Mouse (Mus musculus): Measurements from ENCODE around the gene Naif1. TPM values are rescaled to one million over a fixed set of nuclear protein-coding genes. Genes with fewer than 3 reads are reported as not detected.

Naif1 gene
- total RNA-seq (2014; rRNA removed) (0.67 and 0.83 TPM in 2 replicates), polyA plus RNA-seq (2012; rRNA removed) (2.9 and 3.0 TPM in 2 replicates)

- H3K4me1 ChIP-seq (ENCODE audit: control insufficient read depth, insufficient read depth, low read length): peaks cover 25% of the 10 kb centered on the region
- TF ChIP-seq CTCF (IDR thresholded peaks at IDR 0.05; ENCODE audit: low read depth, low read length): no peak
- TF ChIP-seq POLR2A (IDR thresholded peaks at IDR 0.05; ENCODE audit: extremely low read depth, insufficient read depth, low read length): no peak
- WGBS: 45% methylated on average over 15 of the region's 15 CpGs
Measured at GRCm38 (mm10) chr2:32449761-32450754, at the start of gene Naif1. TSS of gene Naif1 (plus strand) at chr2:32450457.

GRCm38 (mm10) chr2:32404663-32405062, 45.6 kb upstream of the Naif1 start:
- Histone ChIP-seq H3K36me3 (ENCODE audit: control insufficient read depth, insufficient read depth, low read length) (no peaks in the 10 kb centered on the region), H3K9ac (ENCODE audit: low read depth, low read length) (no peak overlapping the region), H3K4me1 (ENCODE audit: control insufficient read depth, insufficient read depth, low read length) (peaks cover 15% of the 10 kb centered on the region), H3K79me2 (ENCODE audit: control insufficient read depth, insufficient read depth, low read length) (no peaks in the 10 kb centered on the region), H3K27me3 (ENCODE audit: control insufficient read depth, insufficient read depth, low read length) (no peaks in the 10 kb centered on the region), H3K4me3 (ENCODE audit: insufficient read depth, low read depth, low read length) (no peak overlapping the region), H3K27ac (replicated peaks; ENCODE audit: insufficient read depth, low read depth, low read length) (no peak overlapping the region)
- WGBS: 19% methylated on average over 2 of the region's 2 CpGs
- peak; percentile 89 for DNase-seq (ENCODE audit: extremely low read depth, low read depth, low spot score)
- peak; percentile 92 for TF ChIP-seq CTCF (IDR thresholded peaks at IDR 0.05; ENCODE audit: low read depth, low read length)
- no peak for TF ChIP-seq POLR2A (IDR thresholded peaks at IDR 0.05; ENCODE audit: extremely low read depth, insufficient read depth, low read length)

More at GRCm38 (mm10) chr2:32449761-32450754, at the start of gene Naif1:
- Histone ChIP-seq H3K36me3 (ENCODE audit: control insufficient read depth, insufficient read depth, low read length) (peaks cover 2% of the 10 kb centered on the region; the same call in 1 of the 2 replicates), H3K4me3 (ENCODE audit: insufficient read depth, low read depth, low read length) (peak within 1 kb of the TSS; percentile 83), H3K27me3 (ENCODE audit: control insufficient read depth, insufficient read depth, low read length) (no peaks in the 10 kb centered on the region), H3K79me2 (ENCODE audit: control insufficient read depth, insufficient read depth, low read length) (peaks cover 12% of the 10 kb centered on the region), H3K9ac (ENCODE audit: low read depth, low read length) (peak within 1 kb of the TSS; percentile 97), H3K27ac (replicated peaks; ENCODE audit: insufficient read depth, low read depth, low read length) (peak within 1 kb of the TSS; percentile 67)
- DNase-seq (ENCODE audit: extremely low read depth, low read depth, low spot score): no peak

GRCm38 (mm10) chr2:32407144-32407824, 43.0 kb upstream of the Naif1 start:
- WGBS: 58% methylated on average over 7 of the region's 7 CpGs
- H3K27ac ChIP-seq (replicated peaks; ENCODE audit: insufficient read depth, low read depth, low read length): peak overlapping the region; percentile 93

GRCm38 (mm10) chr2:32408429-32409424, 41.5 kb upstream of the Naif1 start:
- Histone ChIP-seq H3K36me3 (ENCODE audit: control insufficient read depth, insufficient read depth, low read length) (no peaks in the 10 kb centered on the region), H3K27ac (replicated peaks; ENCODE audit: insufficient read depth, low read depth, low read length) (peak overlapping the region; percentile 95), H3K4me3 (ENCODE audit: insufficient read depth, low read depth, low read length) (peak overlapping the region; percentile 15), H3K9ac (ENCODE audit: low read depth, low read length) (peak overlapping the region; percentile 60), H3K4me1 (ENCODE audit: control insufficient read depth, insufficient read depth, low read length) (peaks cover 17% of the 10 kb centered on the region), H3K27me3 (ENCODE audit: control insufficient read depth, insufficient read depth, low read length) (no peaks in the 10 kb centered on the region), H3K79me2 (ENCODE audit: control insufficient read depth, insufficient read depth, low read length) (no peaks in the 10 kb centered on the region)
- TF ChIP-seq CTCF (IDR thresholded peaks at IDR 0.05; ENCODE audit: low read depth, low read length) (no peak), POLR2A (IDR thresholded peaks at IDR 0.05; ENCODE audit: extremely low read depth, insufficient read depth, low read length) (peak; percentile 80)
- DNase-seq (ENCODE audit: extremely low read depth, low read depth, low spot score): peak; percentile 97
- WGBS: 23% methylated on average over 25 of the region's 25 CpGs

More at GRCm38 (mm10) chr2:32407144-32407824, 43.0 kb upstream of the Naif1 start:
- no peak for TF ChIP-seq POLR2A (IDR thresholded peaks at IDR 0.05; ENCODE audit: extremely low read depth, insufficient read depth, low read length)
- TF ChIP-seq CTCF (IDR thresholded peaks at IDR 0.05; ENCODE audit: low read depth, low read length): no peak
- Histone ChIP-seq H3K27me3 (ENCODE audit: control insufficient read depth, insufficient read depth, low read length) (no peaks in the 10 kb centered on the region), H3K36me3 (ENCODE audit: control insufficient read depth, insufficient read depth, low read length) (no peaks in the 10 kb centered on the region), H3K79me2 (ENCODE audit: control insufficient read depth, insufficient read depth, low read length) (no peaks in the 10 kb centered on the region), H3K4me3 (ENCODE audit: insufficient read depth, low read depth, low read length) (no peak overlapping the region), H3K9ac (ENCODE audit: low read depth, low read length) (peak overlapping the region; percentile 63), H3K4me1 (ENCODE audit: control insufficient read depth, insufficient read depth, low read length) (peaks cover 17% of the 10 kb centered on the region)
- peak; percentile 74 for DNase-seq (ENCODE audit: extremely low read depth, low read depth, low spot score)

- WGBS: 77% methylated on average over 7 of the region's 7 CpGs
- no peak for DNase-seq (ENCODE audit: extremely low read depth, low read depth, low spot score)
- Histone ChIP-seq H3K36me3 (ENCODE audit: control insufficient read depth, insufficient read depth, low read length) (peaks cover 16% of the 10 kb centered on the region), H3K79me2 (ENCODE audit: control insufficient read depth, insufficient read depth, low read length) (no peaks in the 10 kb centered on the region), H3K27me3 (ENCODE audit: control insufficient read depth, insufficient read depth, low read length) (no peaks in the 10 kb centered on the region), H3K4me1 (ENCODE audit: control insufficient read depth, insufficient read depth, low read length) (peaks cover 32% of the 10 kb centered on the region), H3K4me3 (ENCODE audit: insufficient read depth, low read depth, low read length) (no peak overlapping the region), H3K9ac (ENCODE audit: low read depth, low read length) (no peak overlapping the region), H3K27ac (replicated peaks; ENCODE audit: insufficient read depth, low read depth, low read length) (no peak overlapping the region)
- TF ChIP-seq POLR2A (IDR thresholded peaks at IDR 0.05; ENCODE audit: extremely low read depth, insufficient read depth, low read length) (no peak), CTCF (IDR thresholded peaks at IDR 0.05; ENCODE audit: low read depth, low read length) (no peak)
Measured at GRCm38 (mm10) chr2:32411407-32411806, 38.9 kb upstream of the Naif1 start.

All from liver, adult 2 months (tissue).